Mouse (Mus musculus): ENCODE data around the gene Man2a2.

- TF ChIP-seq ZC3H11A (IDR thresholded peaks at IDR 0.05; ENCODE audit: borderline replicate concordance, low read depth, low read length) (no peak), HCFC1 (IDR thresholded peaks at IDR 0.05; ENCODE audit: borderline replicate concordance, insufficient read depth, low read length) (no peak), CHD2 (IDR thresholded peaks at IDR 0.05; ENCODE audit: low read depth, low read length) (no peak), MAFK (IDR thresholded peaks at IDR 0.05; ENCODE audit: insufficient read depth, low read depth, low read length) (no peak)
These were observed 14.8 kb downstream of the Man2a2 start for GRCm38 (mm10) chr7:80356351-80356750.

Measured in ES-E14 (cell line).